Mouse (Mus musculus) forebrain, embryonic 11.5 days (tissue): ENCODE measurements around the gene Jmjd1c. TPM values are rescaled to one million over a fixed set of nuclear protein-coding genes. Genes with fewer than 3 reads are reported as not detected.

ENCODE experiments used
- ATAC-seq: fragments of 200-750 bp; cut with Nextera tagmentation; replicated peaks from 2 replicates; pipeline ENCODE4 v1.8.0; 2017; ENCODE audit warnings: moderate TSS enrichment; ENCODE audit not compliant: low FRiP score
- DNase-seq: peaks from one replicate; pipeline ENCODE4 v3.0.0-alpha.2; 2017; ENCODE audit warnings: low spot score
- H3K27ac ChIP-seq: fragments of 300-500 bp; sonication (generic); 2 replicates; pipeline ENCODE4 v1.5.1; 2014; ENCODE audit warnings: low read depth, low read length
- H3K27me3 ChIP-seq: fragments of 300-500 bp; sonication (generic); 2 replicates; pipeline ENCODE4 v1.6.1; 2014; ENCODE audit warnings: mild to moderate bottlenecking, low read length, mixed read lengths; ENCODE audit not compliant: control insufficient read depth, insufficient read depth
- H3K36me3 ChIP-seq: fragments of 300-500 bp; sonication (generic); 2 replicates; pipeline ENCODE4 v1.6.1; 2014; ENCODE audit warnings: mild to moderate bottlenecking, low read length, moderate library complexity, mixed read lengths; ENCODE audit not compliant: control insufficient read depth, insufficient read depth
- H3K4me1 ChIP-seq: fragments of 300-500 bp; sonication (generic); replicated peaks from 2 replicates; pipeline ENCODE4 v1.6.1; 2014; ENCODE audit warnings: low read length, mixed read lengths; ENCODE audit not compliant: control insufficient read depth, insufficient read depth
- H3K4me2 ChIP-seq: fragments of 300-500 bp; sonication (generic); 2 replicates; pipeline ENCODE4 v1.6.1; 2014; ENCODE audit warnings: low read depth, mild to moderate bottlenecking, low read length, moderate library complexity, mixed read lengths; ENCODE audit not compliant: severe bottlenecking
- H3K4me3 ChIP-seq: fragments of 300-500 bp; sonication (generic); 2 replicates; pipeline ENCODE4 v1.5.1; 2014; ENCODE audit warnings: low read depth, low read length
- H3K9ac ChIP-seq: fragments of 300-500 bp; sonication (generic); 2 replicates; pipeline ENCODE4 v1.6.1; 2014; ENCODE audit warnings: low read length
- H3K9me3 ChIP-seq: fragments of 300-500 bp; sonication (generic); 2 replicates; pipeline ENCODE4 v1.6.1; 2016; ENCODE audit warnings: low read length, mixed read lengths; ENCODE audit not compliant: control insufficient read depth
- WGBS: fragments of 180-500 bp; shearing (Covaris S2); extraction: QIAGEN DNeasy Blood & Tissue Kit; methylation state at CpG from one replicate; pipeline ENCODE4 v1.1.7; 2014; 5-methylcytosine and 5-hydroxymethylcytosine counted together
- polyA plus RNA-seq: library from polyadenylated mRNA; unstranded; fragments of >200 nt; fragmentation: Nextera tagmentation; extraction: Ambion mirVana; gene quantifications from 2 replicates; pipeline ENCODE4 v1.2.1, GENCODE M21; 2014

The Jmjd1c gene
- polyA plus RNA-seq, 1 experiment from 2014 or later = 55.7 TPM

DNA sequence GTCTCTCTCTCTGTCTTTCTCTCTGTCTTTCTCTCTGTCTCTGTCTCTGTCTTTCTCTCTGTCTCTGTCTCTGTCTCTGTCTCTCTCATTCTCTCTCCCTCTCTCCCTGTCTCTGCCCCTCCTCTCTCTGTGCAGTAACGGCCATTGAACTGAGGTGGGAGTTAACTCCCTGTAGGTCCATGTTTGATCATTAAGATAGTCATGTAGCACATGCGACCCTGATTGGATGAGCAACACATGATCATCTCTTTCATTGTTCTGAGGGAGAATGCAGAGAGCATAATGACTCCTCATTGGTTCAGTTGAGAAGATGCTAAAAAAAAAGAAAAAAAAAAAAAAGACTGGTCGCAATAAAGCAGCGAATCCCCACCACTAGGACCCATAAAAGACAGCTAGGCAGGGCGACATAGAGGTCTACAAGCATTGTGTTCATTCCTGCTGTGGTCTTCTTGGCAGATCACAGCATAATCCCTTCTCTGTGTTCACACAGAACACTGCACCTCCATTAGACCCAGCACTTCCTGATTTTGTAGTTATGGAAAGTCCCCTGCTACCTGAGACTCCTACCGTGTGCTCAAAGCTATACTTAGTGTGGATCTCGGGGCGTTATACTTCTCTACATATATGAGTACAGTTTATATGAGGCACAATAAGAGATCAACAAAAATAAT is 200.7 kb downstream of the Jmjd1c start:
- no peak overlapping the region for H3K4me3 ChIP-seq
- no peaks in the 10 kb centered on the region for H3K4me1 ChIP-seq
- H3K27ac ChIP-seq = no peak overlapping the region
- H3K9me3 ChIP-seq = no peaks in the 10 kb centered on the region
- H3K27me3 ChIP-seq = no peaks in the 10 kb centered on the region
- WGBS = 85% methylated on average over 8 of the region's 8 CpGs
- no peaks in the 10 kb centered on the region for H3K36me3 ChIP-seq
- DNase-seq (no peak), ATAC-seq (no peak)
- no peak overlapping the region for H3K4me2 ChIP-seq
- no peak overlapping the region for H3K9ac ChIP-seq

GRCm38 (mm10) chr10:67297175-67297855 is 201.4 kb downstream of the Jmjd1c start:
- Histone ChIP-seq H3K27ac (no peak overlapping the region), H3K4me1 (no peaks in the 10 kb centered on the region), H3K9ac (no peak overlapping the region), H3K4me2 (no peak overlapping the region), H3K36me3 (no peaks in the 10 kb centered on the region), H3K9me3 (no peaks in the 10 kb centered on the region), H3K27me3 (no peaks in the 10 kb centered on the region), H3K4me3 (no peak overlapping the region)
- 94% methylated on average over 17 of the region's 17 CpGs for WGBS
- ATAC-seq = no peak
- no peak for DNase-seq

- no peaks in the 10 kb centered on the region for H3K4me1 ChIP-seq
- 76% methylated on average over 5 of the region's 5 CpGs for WGBS
- DNase-seq (no peak), ATAC-seq (no peak)
- no peak overlapping the region for H3K27ac ChIP-seq
- H3K27me3 ChIP-seq = no peaks in the 10 kb centered on the region
- H3K4me3 ChIP-seq = no peak overlapping the region
- no peak overlapping the region for H3K4me2 ChIP-seq
- no peak overlapping the region for H3K9ac ChIP-seq
- H3K36me3 ChIP-seq = no peaks in the 10 kb centered on the region
- no peaks in the 10 kb centered on the region for H3K9me3 ChIP-seq
Observed at GRCm38 (mm10) chr10:67298856-67299255, 202.9 kb downstream of the Jmjd1c start.

GRCm38 (mm10) chr10:67299285-67299684 is 203.4 kb downstream of the Jmjd1c start:
- H3K36me3 ChIP-seq = no peaks in the 10 kb centered on the region
- H3K4me3 ChIP-seq = no peak overlapping the region
- H3K9ac ChIP-seq = no peak overlapping the region
- H3K27ac ChIP-seq = no peak overlapping the region
- DNase-seq (no peak), ATAC-seq (no peak)
- H3K4me1 ChIP-seq = no peaks in the 10 kb centered on the region
- WGBS = 84% methylated on average over 4 of the region's 4 CpGs
- no peaks in the 10 kb centered on the region for H3K9me3 ChIP-seq
- no peaks in the 10 kb centered on the region for H3K27me3 ChIP-seq
- H3K4me2 ChIP-seq = no peak overlapping the region

- no peak for ATAC-seq
- 90% methylated on average over 6 of the region's 6 CpGs for WGBS
- no peak for DNase-seq
Observed at GRCm38 (mm10) chr10:67301046-67301445, 205.1 kb downstream of the Jmjd1c start.

GRCm38 (mm10) chr10:67302340-67302739 is 206.4 kb downstream of the Jmjd1c start:
- Histone ChIP-seq H3K4me1 (no peaks in the 10 kb centered on the region), H3K4me2 (no peak overlapping the region), H3K9ac (no peak overlapping the region), H3K27me3 (no peaks in the 10 kb centered on the region), H3K27ac (no peak overlapping the region), H3K9me3 (no peaks in the 10 kb centered on the region), H3K4me3 (no peak overlapping the region), H3K36me3 (no peaks in the 10 kb centered on the region)
- DNase-seq (no peak), ATAC-seq (no peak)
- WGBS = 73% methylated on average over 2 of the region's 2 CpGs

More at GRCm38 (mm10) chr10:67301046-67301445, 205.1 kb downstream of the Jmjd1c start:
- Histone ChIP-seq H3K36me3 (no peaks in the 10 kb centered on the region), H3K9me3 (no peaks in the 10 kb centered on the region), H3K9ac (no peak overlapping the region), H3K4me1 (no peaks in the 10 kb centered on the region), H3K4me2 (no peak overlapping the region), H3K4me3 (no peak overlapping the region), H3K27me3 (no peaks in the 10 kb centered on the region), H3K27ac (no peak overlapping the region)

Other genes starting within 250 kb of the Jmjd1c start
- gene Reep3, start 820 bp downstream of the Jmjd1c start, polyA plus RNA-seq = 44.6 and 48.4 TPM in 2 replicates
- gene Nrbf2, start 189.2 kb downstream of the Jmjd1c start, polyA plus RNA-seq = 42.0 and 44.3 TPM in 2 replicates